Mouse (Mus musculus) left cerebral cortex, postnatal 14 days (tissue): ENCODE measurements around the gene Desi2. TPM values are rescaled to one million over a fixed set of nuclear protein-coding genes. Genes with fewer than 3 reads are reported as not detected.

Source experiments
- total RNA-seq, 2 experiments: library from RNA; stranded (reverse); gene quantifications; 2 replicates each; pipeline ENCODE4 v1.2.3; 2021

The Desi2 gene
- total RNA-seq, 2 experiments from 2014 or later: 21.3 to 23.3 TPM

Other genes with a start within 250 kb of the Desi2 start
- 1 to 10 TPM; 2.0 to 2.3 TPM for gene Catspere2, start 204.0 kb upstream of the Desi2 start, total RNA-seq
- 10 to 100 TPM; 29.4 to 29.6 TPM for gene Cox20, start 131.7 kb downstream of the Desi2 start, total RNA-seq
- gene Hnrnpu, start 150.4 kb downstream of the Desi2 start, total RNA-seq: 100 to 1,000 TPM; 400 to 403 TPM
- gene Efcab2, start 218.7 kb downstream of the Desi2 start, total RNA-seq: 10 to 100 TPM in 1 of 2 experiments, 1 to 10 TPM in 1; 9.8 to 11.3 TPM